8 mouse cellular contexts compared by ENCODE assay signal in genomic region chrX:85776544-85777087, GRCm38 (mm10). TPM values are rescaled to one million over a fixed set of nuclear protein-coding genes. Genes with fewer than 3 reads are reported as not detected.
DNase-seq lines count a peak whose midpoint lies in the region; ATAC-seq lines count a peak whose summit lies in the region.

Gk (minus strand) TSS chrX:85776819.

- H3K27ac ChIP-seq in heart, embryonic 14.5 days (replicated peaks in 1 of 2; ENCODE audit: control insufficient read depth in 1 of 2, insufficient read depth in 1 of 2, low read depth in 2 of 2, low read length in 2 of 2): peak within 1 kb of the TSS; percentile 94 to 98
- peak within 1 kb of the TSS; percentile 85 for H3K27ac ChIP-seq in liver, embryonic 13.5 days
- peak within 1 kb of the TSS; percentile 94 for H3K27ac ChIP-seq in stomach, embryonic 16.5 days (ENCODE audit: low read length)

- no peaks in the 10 kb centered on the region for H3K36me3 ChIP-seq in heart, embryonic 14.5 days (ENCODE audit: control insufficient read depth, insufficient read depth, low read length)
- H3K36me3 ChIP-seq in liver, embryonic 13.5 days: no peaks in the 10 kb centered on the region
- no peaks in the 10 kb centered on the region for H3K36me3 ChIP-seq in stomach, embryonic 16.5 days (ENCODE audit: control insufficient read depth, insufficient read depth, low read length)

- 15% methylated on average over 42 of the region's 45 CpGs for WGBS in heart, embryonic 14.5 days
- WGBS in liver, embryonic 13.5 days (ENCODE audit: insufficient replicate concordance): 17% methylated on average over 35 of the region's 45 CpGs
- 16% methylated on average over 39 of the region's 45 CpGs for WGBS in stomach, embryonic 16.5 days

- ATAC-seq in CD4-positive, CD25-positive, alpha-beta regulatory T cell, adult 4 months: peak; percentile 84
- peak; percentile 98 for ATAC-seq in heart, embryonic 14.5 days (ENCODE audit: insufficient number of reproducible peaks, insufficient read depth, low FRiP score, low read depth)
- ATAC-seq in liver, embryonic 13.5 days (ENCODE audit: low read depth): peak; percentile 95
- ATAC-seq in stomach, embryonic 16.5 days (ENCODE audit: insufficient read depth, low FRiP score): peak; percentile 99

- H3K4me2 ChIP-seq in heart, embryonic 14.5 days (ENCODE audit: low read length): peak within 1 kb of the TSS; percentile 63
- peak within 1 kb of the TSS; percentile 80 for H3K4me2 ChIP-seq in liver, embryonic 13.5 days
- H3K4me2 ChIP-seq in stomach, embryonic 16.5 days (ENCODE audit: low read depth, low read length): peak within 1 kb of the TSS; percentile 65

- DNase-seq in c-Kit-negative CD71-positive TER-119-positive erythroid progenitor cells, embryonic 14.5 days (ENCODE audit: low read depth, low spot score): peak; percentile 85
- DNase-seq in fibroblast of lung, adult 2 months (ENCODE audit: low read depth): peak; percentile 85
- DNase-seq in kidney, postnatal 14 days: peak; percentile 98
- DNase-seq in liver, embryonic 13.5 days: peak; percentile 94
- peak; percentile 89 for DNase-seq in neural tube, embryonic 10.5 days (ENCODE audit: extremely low spot score, low spot score)

- H3K27me3 ChIP-seq in heart, embryonic 14.5 days (ENCODE audit: control insufficient read depth, insufficient read depth, low read length): no peaks in the 10 kb centered on the region
- no peaks in the 10 kb centered on the region for H3K27me3 ChIP-seq in liver, embryonic 13.5 days
- no peaks in the 10 kb centered on the region for H3K27me3 ChIP-seq in stomach, embryonic 16.5 days (ENCODE audit: control insufficient read depth, insufficient read depth, low read length)

- no peaks in the 10 kb centered on the region for H3K9me3 ChIP-seq in heart, embryonic 14.5 days (ENCODE audit: control insufficient read depth, low read length)
- H3K9me3 ChIP-seq in liver, embryonic 13.5 days (replicated peaks): no peaks in the 10 kb centered on the region
- H3K9me3 ChIP-seq in stomach, embryonic 16.5 days (replicated peaks; ENCODE audit: control insufficient read depth, low read length): no peaks in the 10 kb centered on the region

- H3K4me3 ChIP-seq in heart, embryonic 14.5 days (ENCODE audit: control insufficient read depth in 1 of 2, insufficient read depth in 1 of 2, low read depth in 1 of 2, low read length in 2 of 2): peak within 1 kb of the TSS; percentile 55 to 91
- H3K4me3 ChIP-seq in liver, embryonic 13.5 days (replicated peaks): peak within 1 kb of the TSS; percentile 68
- H3K4me3 ChIP-seq in stomach, embryonic 16.5 days (replicated peaks; ENCODE audit: low read length): peak within 1 kb of the TSS; percentile 57

- H3K9ac ChIP-seq in heart, embryonic 14.5 days (ENCODE audit: low read length): peak within 1 kb of the TSS; percentile 78
- peak within 1 kb of the TSS; percentile 74 for H3K9ac ChIP-seq in liver, embryonic 13.5 days
- peak within 1 kb of the TSS; percentile 76 for H3K9ac ChIP-seq in stomach, embryonic 16.5 days (ENCODE audit: low read length)

- no peaks in the 10 kb centered on the region for H3K4me1 ChIP-seq in heart, embryonic 14.5 days (ENCODE audit: control insufficient read depth in 2 of 2, insufficient read depth in 2 of 2, low read length in 2 of 2)
- H3K4me1 ChIP-seq in liver, embryonic 13.5 days (replicated peaks): no peaks in the 10 kb centered on the region; the same call in 1 of the 2 replicates
- H3K4me1 ChIP-seq in stomach, embryonic 16.5 days (ENCODE audit: control insufficient read depth, insufficient read depth, low read length): no peaks in the 10 kb centered on the region

RNA-seq across cellular contexts. Expression of gene Gk, which starts in this region (rescaled TPM):
- polyA plus RNA-seq in CD4-positive, CD25-positive, alpha-beta regulatory T cell, adult 4 months (2017; shearing (Covaris generic)): 1 to 10 TPM; 3.9 to 4.3 TPM
- 27.0 and 28.0 TPM in 2 replicates for polyA plus RNA-seq in heart, embryonic 14.5 days (2014; fragmentation: Nextera tagmentation; extraction: Ambion mirVana)
- polyA plus RNA-seq in liver, embryonic 13.5 days (2015; fragmentation: Nextera tagmentation; extraction: Ambion mirVana): 4.3 and 5.1 TPM in 2 replicates
- 21.1 and 22.1 TPM in 2 replicates for polyA plus RNA-seq in stomach, embryonic 16.5 days (2015; fragmentation: Nextera tagmentation; extraction: Ambion mirVana)

Comparison
In these comparisons a context has a peak if more than half of its experiments do, and no peak if none do; other contexts are left out.
1. Peak in every context shown above with its lines: DNase-seq, ATAC-seq, H3K4me3 ChIP-seq and H3K27ac ChIP-seq.